Mouse (Mus musculus) gastrocnemius, postnatal 14 days (tissue): ENCODE measurements at regions not wholly inside any gene's neighbourhood (a gene's known extent, or its start where the extent isn't known, plus 50 kb on each side); places are given as distances from the start of the nearest gene placed in this dataset.

ENCODE experiments used
- DNase-seq: peaks from one replicate; pipeline ENCODE4 v3.0.0; 2021; ENCODE audit warnings: mixed read lengths
- intact Hi-C: fragments of 180-260 bp; cut with DNase I; formaldehyde crosslinking; loops from one replicate; pipeline ENCODE4 v1.15.1; 2025; ENCODE audit warnings: low total_unique reads

DNA sequence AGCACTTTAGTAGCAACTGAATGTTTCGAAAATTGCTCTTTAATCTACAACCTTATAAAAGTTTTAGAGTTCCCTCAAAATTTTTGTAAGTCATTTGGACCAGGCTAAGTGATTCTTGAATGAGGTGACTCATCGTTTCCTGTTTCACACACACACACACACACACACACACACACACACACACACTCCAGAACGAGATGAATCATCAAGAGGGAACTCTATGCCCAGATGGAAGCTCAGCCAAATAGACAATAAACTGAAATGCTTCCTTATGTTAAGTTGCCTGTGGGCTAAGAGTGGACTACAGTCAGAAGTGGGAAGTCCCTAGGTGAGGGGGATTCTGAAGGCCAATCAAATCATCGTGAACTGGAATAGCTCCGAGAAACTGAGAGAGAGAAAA lies 202.4 kb upstream of the Cxxc4 start:
- DNase-seq, result no peak
- intact Hi-C loops, result no loop called here

DNA sequence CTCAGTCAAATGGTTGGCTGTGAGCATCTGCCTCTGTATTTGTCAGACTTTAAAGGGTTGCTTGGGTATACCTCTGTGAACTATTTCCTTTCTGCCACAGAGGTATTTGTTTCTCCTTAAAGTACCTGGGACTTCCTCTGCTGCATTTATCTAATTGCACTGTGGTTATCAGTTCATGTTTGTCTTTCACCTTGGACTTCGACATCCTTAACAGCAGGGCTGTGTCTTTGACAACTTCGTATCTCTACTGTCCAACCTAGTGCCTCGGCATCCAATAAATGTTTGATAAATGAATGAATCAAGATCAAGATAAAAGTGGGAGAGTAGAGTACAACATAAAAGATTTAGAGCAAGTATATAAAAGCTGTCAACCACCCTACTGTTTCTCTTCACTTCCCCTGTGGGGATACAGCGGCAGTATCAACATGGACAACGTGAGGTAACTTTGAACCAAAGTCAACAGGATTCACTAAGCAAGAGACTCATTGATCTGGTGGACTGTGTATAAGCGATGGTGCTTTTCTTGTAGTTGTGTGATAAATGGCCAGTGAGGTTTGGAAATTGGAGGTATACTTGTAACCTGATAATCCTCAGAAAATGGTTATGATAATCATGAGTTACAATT lies 199.9 kb upstream of the Cxxc4 start:
- intact Hi-C loops, result no loop called here
- DNase-seq, result no peak

DNA sequence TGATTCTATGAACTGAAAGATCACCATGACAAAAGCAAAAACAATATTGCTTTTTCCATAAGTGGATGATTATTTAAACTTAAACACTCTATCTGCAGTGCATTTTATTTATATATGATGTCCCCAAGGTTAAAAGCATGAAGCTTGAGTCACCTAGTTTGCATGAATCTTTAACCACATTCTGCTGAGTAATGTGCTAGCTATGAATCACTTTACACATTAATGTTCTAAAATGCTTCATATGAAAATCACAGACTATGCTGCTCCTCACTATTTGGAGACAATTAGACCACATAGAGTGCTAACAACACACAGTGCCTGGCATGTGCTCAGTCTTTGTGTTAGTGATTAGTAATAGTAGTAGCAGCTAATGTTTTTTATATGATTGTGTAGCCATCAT lies 185.6 kb upstream of the Cxxc4 start:
- intact Hi-C loops, result no loop called here
- no peak for DNase-seq

- DNase-seq, result no peak
- intact Hi-C loops, result no loop called here
Measured at GRCm38 (mm10) chr3:134082461-134082860, 153.8 kb upstream of the Cxxc4 start.

GRCm38 (mm10) chr3:134099471-134100125 lies 136.7 kb upstream of the Cxxc4 start:
- intact Hi-C loops, result no loop called here
- peak; percentile 7 for DNase-seq

GRCm38 (mm10) chr3:134102151-134102738 lies 134.0 kb upstream of the Cxxc4 start:
- intact Hi-C loops, result no loop called here
- no peak for DNase-seq

GRCm38 (mm10) chr3:134104625-134105024 lies 131.7 kb upstream of the Cxxc4 start:
- intact Hi-C loops, result no loop called here
- DNase-seq, result no peak

GRCm38 (mm10) chr3:134105112-134105511 lies 131.2 kb upstream of the Cxxc4 start:
- intact Hi-C loops, result no loop called here
- no peak for DNase-seq

GRCm38 (mm10) chr3:134105567-134105966 lies 130.7 kb upstream of the Cxxc4 start:
- no peak for DNase-seq
- intact Hi-C loops, result no loop called here

DNA sequence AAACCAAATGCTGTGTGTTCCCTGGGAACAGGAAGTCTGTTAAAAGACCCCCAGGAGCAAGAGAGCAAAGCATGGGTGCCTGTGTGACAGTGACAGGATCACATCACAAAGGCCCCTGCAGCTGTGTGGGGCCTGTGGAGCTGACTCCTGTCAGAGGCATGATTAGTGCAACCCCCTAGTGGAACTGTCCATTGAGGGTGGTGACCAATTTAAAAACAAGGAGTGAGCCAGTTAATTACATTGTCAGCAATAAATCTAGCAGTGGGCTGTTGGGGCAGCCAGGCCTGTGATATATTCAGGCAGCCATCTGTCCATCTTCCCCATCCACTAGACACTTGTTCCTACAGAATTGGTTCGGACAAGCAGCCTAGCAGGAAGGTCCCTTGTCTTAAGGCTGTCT lies 121.8 kb upstream of the Cxxc4 start:
- intact Hi-C loops, result no loop called here
- no peak for DNase-seq

- no peak for DNase-seq
- intact Hi-C loops, result no loop called here
Measured at GRCm38 (mm10) chr3:134115007-134115406, 121.3 kb upstream of the Cxxc4 start.

GRCm38 (mm10) chr3:134118898-134119297 lies 117.4 kb upstream of the Cxxc4 start:
- intact Hi-C loops, result no loop called here
- DNase-seq, result no peak

DNA sequence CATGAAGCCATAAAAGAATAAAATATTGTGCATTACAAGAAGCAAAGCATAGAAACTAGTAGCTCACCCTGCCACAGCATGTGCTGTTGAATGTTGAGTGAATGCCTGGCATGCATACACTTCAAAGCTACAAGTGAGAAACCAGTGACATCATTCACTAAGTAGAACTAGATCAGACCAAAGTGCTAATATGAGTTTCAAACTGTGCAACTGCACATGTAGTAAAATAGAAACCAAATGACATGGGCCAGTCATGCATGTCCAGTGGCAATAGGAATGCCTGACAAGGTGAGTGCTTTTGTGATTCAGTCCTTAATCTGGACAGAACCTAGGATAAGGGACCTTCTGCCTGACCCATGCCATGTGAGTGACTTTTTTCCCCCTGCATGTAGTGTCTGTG lies 111.3 kb upstream of the Cxxc4 start:
- DNase-seq, result no peak
- intact Hi-C loops, result no loop called here

DNA sequence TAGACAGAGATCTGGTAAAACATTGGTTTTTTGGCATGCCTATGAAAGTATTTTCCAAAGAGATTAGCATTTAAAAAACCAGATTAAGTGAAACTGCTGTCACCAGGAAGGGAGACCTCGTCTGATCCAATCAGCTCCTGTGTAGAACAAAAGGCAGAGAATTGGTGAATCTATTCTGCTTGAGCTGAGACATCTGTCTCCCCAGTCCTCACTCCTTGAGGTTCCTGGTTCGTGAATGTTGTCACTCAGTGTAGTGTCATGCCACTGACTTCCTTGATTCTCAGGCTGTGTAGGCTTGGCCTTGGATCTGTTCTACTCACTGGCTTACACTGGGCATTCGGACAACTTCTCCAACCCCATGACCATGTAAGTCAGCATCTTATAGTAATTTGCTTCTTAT lies 105.9 kb upstream of the Cxxc4 start:
- intact Hi-C loops, result no loop called here
- no peak for DNase-seq

DNA sequence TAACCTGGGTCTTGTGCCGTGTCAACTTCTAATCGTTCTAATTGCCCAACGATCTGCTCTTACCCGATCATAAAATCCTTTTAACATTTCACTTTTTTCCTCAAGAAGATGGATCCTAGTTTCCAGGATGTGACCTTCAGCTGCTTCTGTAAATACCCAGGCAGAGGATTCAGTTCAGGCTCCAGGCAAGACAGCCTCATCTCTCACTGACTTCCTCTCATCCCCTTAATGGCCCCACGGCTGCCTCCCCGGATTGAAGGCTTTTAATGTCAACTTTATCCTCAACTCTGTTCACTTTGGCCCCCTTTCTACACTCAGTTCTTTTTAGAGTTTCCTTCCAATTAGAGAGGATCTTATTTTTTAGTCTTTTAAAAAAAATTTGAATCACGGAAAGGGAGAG lies 91.0 kb upstream of the Cxxc4 start:
- no peak for DNase-seq
- intact Hi-C loops, result no loop called here

GRCm38 (mm10) chr3:134145935-134146334 lies 90.3 kb upstream of the Cxxc4 start:
- DNase-seq, result no peak
- intact Hi-C loops, result no loop called here

- DNase-seq, result peak; percentile 9
- intact Hi-C loops, result no loop called here
Measured at GRCm38 (mm10) chr3:134146373-134147224, 89.7 kb upstream of the Cxxc4 start.

DNA sequence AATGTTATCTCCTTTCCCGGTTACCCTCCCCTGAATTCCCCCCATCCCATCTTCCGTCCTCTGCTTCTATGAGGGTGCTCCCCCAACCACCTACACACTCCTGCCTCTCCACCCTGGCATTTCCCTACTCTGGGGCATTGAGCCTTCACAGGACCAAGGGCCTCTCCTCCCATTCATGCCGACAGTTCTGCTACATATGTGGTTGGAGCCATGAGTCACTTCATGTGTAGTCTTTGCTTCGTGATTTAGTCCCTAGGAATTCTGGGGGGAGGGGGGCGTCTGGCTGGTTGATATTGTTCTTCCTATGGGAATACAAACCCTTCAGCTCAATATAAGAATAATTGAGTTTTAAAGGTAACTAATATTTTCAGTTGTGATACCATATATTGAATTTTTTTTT lies 74.0 kb upstream of the Cxxc4 start:
- intact Hi-C loops, result no loop called here
- no peak for DNase-seq

DNA sequence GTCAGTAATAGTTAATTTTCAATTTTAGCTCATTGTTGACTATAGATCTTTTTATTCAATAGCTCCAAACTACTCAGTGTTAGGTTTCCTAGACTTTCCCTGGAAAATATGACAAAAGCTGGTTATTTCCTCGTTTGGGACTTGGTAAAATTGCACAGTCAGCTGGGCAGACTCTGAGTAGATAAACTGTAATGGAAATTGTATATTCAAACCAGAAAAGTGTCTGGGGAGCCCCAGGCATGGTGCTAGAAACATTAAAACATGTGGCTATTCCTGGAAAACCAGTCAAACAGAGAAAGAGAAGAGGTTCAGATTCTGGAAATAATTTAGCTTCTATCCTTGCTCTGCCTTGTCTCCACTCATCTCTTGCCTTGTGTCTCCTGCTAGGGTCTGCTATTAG lies 66.4 kb upstream of the Cxxc4 start:
- intact Hi-C loops, result no loop called here
- DNase-seq, result no peak

DNA sequence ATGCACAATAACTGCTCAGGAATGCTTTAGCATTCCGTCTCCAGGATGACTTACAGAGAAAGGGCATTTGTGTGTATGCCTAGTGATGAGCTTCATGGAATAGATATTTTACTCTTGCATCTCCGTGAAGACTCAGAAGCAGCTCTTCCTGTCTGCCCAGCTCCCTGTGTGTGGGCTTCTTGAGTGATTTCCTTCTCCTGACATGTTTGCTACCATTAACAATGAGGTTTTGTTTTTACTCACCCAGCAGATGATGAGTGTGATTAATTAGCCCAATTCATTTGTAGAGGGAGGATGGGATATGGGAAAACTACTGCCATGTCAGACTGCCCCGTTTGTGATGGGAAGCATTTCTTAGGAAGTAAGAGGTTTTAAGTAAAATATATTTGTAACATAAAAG lies 63.9 kb upstream of the Cxxc4 start:
- no peak for DNase-seq
- intact Hi-C loops, result no loop called here
